Mouse (Mus musculus): ENCODE measurements around the gene Mthfd1l.

Mthfd1l gene

DNA sequence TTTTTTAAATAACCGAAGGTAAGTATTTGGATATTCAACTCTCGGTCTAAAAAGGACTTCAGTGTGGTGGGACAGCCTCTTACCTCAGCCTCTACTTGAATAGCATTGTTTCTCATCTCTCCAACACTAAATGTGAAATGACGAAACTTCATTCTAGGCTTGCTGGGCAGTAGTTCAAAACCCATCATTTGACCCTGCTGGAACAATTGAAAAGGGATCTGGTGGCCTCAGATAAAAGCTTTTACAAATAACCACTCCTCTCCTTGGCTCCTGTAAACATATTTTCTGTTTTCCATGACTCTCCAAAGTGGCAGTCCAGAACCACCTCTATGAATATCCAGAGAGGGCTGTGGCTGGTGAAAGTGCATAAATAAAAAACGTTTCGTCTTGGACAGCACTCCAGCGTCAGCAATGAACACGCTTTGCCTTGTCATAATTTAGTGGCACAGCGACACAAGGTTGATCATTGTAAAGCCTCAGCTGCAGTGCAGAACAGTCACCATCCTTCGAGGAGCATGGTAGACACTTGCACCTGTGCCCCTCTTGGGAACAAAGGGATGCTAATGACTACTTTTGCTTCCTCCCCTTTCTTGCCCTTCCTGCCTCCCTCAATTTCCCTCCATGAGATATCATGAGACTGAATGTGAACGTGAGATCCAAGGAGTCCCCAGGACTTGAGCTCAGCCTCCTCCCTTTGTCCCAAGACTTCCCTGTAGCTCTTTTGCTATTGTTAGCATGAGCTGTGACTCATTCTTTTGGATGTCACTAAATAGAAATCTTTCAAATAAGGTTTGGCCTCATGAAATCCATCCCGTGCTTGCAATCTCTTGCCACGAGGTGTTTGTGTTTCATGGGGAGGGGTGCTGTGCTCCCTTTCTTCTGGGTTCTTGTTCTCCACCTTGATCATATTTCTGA is 179.2 kb downstream of the Mthfd1l start:
- no peak for DNase-seq (ENCODE audit: extremely low spot score, low spot score)

DNA sequence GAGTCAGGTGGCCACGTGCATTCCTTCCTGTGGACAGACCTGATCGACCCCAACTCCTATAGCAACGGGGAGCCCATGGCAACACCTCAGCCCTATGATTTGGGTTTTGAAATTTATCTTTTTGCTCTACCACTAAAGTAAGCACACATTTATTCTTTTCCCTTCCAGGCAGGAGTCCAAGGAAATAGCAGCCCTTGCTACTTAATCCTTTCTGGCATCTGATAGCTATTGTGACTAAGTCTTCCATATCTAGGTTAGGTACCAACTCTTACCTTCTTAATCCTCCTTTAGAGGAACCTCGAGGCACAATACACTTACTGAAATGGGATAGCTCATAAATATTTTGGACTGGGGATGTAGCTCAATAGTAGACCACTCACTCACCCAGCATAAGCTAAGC is 180.1 kb downstream of the Mthfd1l start:
- no peak for DNase-seq (ENCODE audit: extremely low spot score, low spot score)

DNA sequence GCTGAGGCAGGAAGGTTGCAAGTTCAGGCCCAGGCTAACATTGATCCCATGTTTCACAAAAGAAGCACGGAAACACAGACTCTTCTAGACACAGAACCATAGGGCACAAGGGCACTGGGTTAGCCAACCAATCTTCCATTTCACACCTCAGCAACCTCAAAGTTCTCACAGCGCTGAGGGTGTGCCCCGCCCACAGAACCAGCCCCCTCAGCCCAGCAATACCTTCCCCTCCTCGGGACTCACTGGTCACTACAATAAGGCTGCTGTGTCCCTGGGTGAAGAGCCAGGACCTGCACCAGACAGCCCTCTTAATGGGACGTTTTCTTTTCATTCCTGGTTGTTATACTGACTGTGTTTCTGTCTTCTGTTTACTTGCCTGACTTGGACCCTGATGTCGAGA is 181.1 kb downstream of the Mthfd1l start:
- no peak for DNase-seq (ENCODE audit: extremely low spot score, low spot score)

DNA sequence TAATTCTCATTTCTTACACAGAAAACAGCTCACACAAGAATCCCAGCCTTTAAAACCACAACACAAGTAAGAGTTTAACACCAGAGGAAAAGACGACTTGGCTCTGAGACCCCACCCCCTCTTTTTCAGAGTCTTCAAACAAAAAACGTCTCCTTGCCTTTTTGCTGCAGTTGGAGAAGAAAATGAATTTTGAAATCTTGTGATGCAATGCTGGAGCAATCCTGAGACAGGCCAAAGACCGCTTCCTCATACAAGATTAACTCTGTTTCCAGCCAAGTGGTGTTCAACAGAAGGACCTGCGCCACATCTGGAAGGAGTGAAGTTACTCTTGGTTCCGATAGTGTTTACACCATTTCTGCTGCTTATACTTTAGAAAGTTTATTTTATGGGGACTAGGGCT is 182.6 kb downstream of the Mthfd1l start:
- no peak for DNase-seq (ENCODE audit: extremely low spot score, low spot score)

DNA sequence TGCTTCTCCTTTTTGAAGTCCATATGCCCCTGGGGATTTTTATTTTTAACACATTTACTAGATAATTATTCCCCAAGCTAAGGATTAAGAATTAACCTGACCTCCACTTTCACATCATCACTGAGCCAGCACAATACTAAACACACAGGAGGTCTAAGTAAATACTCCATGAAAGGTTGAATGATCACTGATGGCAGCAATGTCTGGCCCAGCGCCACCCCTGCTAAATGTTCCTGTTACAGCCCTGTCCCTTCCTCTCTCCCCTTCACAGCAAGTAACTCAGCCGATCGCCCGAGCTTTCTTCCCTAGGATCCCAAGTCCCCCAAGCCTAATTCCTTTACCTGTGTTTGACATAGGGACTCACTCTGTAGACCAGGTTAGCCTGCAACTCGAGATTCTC is 185.6 kb downstream of the Mthfd1l start:
- DNase-seq (ENCODE audit: extremely low spot score, low spot score), result no peak

GRCm38 (mm10) chr10:4159541-4160090 is 186.7 kb downstream of the Mthfd1l start:
- no peak for DNase-seq (ENCODE audit: extremely low spot score, low spot score)

GRCm38 (mm10) chr10:4160242-4160785 is 187.4 kb downstream of the Mthfd1l start:
- no peak for DNase-seq (ENCODE audit: extremely low spot score, low spot score)

GRCm38 (mm10) chr10:4162049-4162448 is 189.1 kb downstream of the Mthfd1l start:
- DNase-seq (ENCODE audit: extremely low spot score, low spot score), result no peak

- no peak for DNase-seq (ENCODE audit: extremely low spot score, low spot score)
These were observed 190.1 kb downstream of the Mthfd1l start for GRCm38 (mm10) chr10:4162976-4163375.

DNA sequence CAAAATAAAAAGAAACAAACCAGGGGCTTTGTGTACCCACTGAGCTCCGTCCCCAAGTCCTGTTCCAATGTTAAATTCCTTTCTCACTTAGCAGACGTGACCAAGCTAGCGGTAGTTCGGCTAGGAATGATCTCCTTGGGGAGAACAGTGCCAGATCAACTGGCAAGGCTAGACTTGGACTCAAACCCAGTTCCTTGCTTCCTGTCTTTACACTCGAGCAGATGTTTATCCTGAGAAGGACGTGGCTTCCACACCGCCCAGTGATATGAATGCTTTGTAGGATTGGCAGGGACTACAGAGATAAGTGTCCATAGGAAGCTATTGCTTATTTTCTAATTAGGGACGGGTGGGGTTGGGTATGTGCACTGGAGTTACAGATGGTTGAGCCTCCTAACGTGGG is 191.8 kb downstream of the Mthfd1l start:
- DNase-seq (ENCODE audit: extremely low spot score, low spot score), result no peak

GRCm38 (mm10) chr10:4168222-4168798 is 195.4 kb downstream of the Mthfd1l start:
- DNase-seq (ENCODE audit: extremely low spot score, low spot score), result no peak

- DNase-seq (ENCODE audit: extremely low spot score, low spot score), result no peak
These were observed 201.3 kb downstream of the Mthfd1l start for GRCm38 (mm10) chr10:4174229-4174628.

DNA sequence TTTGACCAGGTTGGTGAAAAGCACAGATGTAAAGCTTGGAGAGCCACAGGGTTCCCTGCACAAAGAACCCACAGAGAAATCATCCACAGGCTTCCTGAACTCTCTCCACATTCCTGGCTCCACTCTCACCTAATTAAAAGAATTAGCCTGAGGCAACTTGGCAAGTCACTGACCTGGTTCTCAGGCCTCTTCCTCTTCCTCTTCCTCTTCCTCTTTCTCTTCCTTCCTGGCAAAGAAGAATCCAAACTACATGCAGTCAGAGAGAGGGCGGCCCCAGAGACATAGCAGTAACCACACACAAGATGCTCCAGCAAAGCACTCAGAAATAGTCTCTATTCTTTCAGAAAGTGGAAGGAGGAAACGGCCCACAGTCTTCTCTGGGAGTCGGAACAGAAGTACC is 201.8 kb downstream of the Mthfd1l start:
- no peak for DNase-seq (ENCODE audit: extremely low spot score, low spot score)

GRCm38 (mm10) chr10:4177285-4177684 is 204.4 kb downstream of the Mthfd1l start:
- DNase-seq (ENCODE audit: extremely low spot score, low spot score), result no peak

DNA sequence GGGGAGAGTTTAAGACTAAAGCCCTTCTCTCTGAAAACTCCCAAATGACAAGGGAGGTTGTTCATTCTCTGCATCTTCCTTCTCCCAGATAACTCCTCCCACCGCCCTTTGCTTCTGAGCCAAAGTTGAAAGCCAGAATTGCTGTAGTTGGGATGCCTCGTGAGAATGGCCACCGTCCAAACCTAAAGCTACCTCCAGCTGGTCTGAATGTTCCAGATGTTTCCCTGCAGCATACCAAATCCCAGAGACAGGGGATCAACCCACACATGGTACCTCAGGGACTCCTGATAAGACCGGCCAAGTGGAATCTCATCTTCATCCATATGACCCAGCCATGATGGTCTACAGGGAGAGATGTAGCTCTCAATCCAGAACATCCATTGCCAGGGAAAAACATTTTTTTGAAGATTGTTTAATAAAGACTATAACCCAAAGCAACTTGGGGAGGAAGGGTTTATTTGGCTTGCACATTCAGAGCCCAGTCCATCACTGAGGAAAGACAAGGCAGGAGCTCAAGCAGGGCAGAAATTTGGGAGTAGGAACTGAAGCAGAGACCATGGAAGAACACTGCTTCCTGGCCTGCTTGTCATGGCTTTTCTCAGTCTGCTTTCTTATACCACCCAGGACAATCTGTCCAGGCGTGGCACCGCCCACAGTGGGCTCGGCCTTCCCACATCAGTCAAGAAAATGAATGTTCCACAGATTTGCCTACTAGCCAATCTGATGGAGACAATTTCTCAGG is 206.3 kb downstream of the Mthfd1l start:
- no peak for DNase-seq (ENCODE audit: extremely low spot score, low spot score)

DNA sequence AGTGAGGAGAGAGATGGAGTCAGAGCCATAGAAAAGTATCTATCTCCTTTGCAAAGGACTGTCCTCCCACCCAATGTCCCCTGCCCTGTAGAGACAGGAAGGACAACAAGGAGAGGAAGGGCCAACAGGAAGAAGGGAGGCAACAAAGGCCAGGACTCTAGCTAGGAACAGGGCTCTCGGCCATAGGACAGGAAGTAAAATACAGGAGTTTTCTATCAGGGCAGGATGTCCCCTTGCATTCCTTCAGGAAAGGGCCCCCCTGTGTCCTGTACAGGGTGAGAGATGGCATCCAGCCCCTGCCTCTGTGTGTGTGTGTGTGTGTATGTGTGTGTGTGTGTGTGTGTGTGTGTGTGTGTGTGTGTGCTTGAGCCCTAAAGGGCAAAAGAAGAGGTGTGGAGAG is 209.0 kb downstream of the Mthfd1l start:
- no peak for DNase-seq (ENCODE audit: extremely low spot score, low spot score)

GRCm38 (mm10) chr10:4182406-4182805 is 209.5 kb downstream of the Mthfd1l start:
- no peak for DNase-seq (ENCODE audit: extremely low spot score, low spot score)

DNA sequence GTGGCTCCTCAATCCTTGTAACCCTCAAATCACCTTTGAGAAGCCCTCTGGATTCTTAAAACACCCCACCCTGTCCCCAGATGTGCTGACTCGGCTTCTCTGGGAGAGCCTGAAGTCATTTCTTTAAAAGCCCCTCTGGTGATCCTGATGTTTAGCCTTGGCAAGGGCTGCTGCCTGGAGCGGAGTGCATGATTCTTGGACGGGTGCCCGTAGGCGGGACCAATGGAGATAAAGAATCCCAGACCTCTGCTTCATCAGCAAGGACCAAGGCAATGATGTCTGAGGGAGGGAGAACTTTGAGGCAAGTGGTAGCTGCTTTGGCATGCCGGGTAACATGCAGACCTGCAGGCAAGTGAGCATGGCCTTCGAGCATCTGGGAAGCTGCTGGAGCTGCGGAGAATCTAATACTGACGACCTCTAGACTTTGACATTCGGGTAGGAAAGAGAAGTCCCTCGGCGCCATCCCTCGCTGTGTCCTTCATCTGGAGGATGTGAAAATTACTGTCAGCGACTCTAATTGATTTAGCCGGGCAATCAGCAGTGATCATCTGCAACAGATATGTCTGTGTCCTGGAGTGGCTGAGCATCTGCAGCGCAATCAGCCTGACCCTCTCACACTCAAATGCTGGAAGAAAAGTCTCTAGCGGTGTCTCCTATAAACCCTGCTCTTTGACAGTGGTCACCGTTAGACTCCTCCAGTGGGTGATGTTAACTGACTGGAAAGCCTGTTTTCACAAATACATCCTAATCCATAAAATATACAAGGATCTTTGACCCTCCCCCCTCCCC is 215.9 kb downstream of the Mthfd1l start:
- DNase-seq (ENCODE audit: extremely low spot score, low spot score), result no peak

DNA sequence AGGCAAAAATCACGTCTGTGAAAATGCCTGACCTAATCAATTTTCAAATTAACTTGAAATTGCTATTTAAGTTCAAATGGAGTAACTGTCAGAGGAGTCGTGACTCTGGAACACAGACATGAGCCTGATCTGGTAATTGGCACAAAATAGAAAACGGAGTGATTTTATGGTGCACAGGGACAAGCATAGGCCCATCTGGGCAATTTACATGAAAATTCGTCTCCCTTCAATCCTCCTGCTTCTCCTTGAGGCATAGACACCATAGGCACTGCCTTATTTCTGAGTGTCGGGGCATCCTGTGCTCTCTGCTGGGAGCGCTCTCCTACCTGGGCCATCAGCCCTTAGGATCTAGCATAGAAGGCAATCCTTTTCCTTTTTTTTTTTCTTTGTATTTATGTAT is 216.5 kb downstream of the Mthfd1l start:
- DNase-seq (ENCODE audit: extremely low spot score, low spot score), result no peak

DNA sequence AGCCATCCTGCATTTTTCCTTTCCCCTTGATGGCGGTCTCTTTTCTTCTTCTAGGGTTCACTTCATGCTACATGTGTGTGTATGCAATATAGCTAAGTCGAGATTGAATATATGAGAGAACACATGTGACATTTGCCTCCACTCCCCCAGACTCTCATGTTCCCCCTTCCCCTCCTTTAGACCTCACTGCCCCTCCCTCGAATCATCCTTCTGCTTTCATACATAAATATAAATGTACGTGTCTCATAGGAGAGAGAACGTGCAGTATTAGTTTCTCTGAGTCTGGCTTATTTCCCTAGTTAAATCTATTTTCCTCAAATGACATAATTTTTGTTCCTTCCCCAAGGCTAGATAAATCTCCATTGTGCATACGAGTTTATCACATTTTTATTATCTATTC is 226.1 kb downstream of the Mthfd1l start:
- DNase-seq (ENCODE audit: extremely low spot score, low spot score), result no peak

DNA sequence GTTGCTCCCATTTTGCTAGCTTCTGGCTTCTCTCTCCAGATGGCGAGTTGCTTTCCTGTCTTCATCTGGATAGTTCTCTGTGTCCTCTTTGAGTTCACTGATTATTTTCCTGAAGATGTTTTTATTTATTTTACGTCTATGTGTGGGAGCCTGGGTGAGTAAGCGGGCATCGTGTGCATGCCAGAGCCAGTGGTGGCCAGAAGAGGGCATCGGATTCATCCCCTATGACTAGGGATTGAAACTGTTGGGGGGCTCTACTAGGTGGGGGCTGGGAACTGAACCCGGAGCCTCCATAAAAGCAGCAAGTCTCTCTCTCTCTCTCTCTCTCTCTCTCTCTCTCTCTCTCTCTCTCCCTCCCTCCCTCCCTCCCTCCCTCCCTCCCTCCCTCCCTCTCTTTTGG is 227.0 kb downstream of the Mthfd1l start:
- no peak for DNase-seq (ENCODE audit: extremely low spot score, low spot score)

All from neural tube, embryonic 10.5 days (tissue).